31 mouse cellular contexts compared by ENCODE assay signal in the genomic region with DNA sequence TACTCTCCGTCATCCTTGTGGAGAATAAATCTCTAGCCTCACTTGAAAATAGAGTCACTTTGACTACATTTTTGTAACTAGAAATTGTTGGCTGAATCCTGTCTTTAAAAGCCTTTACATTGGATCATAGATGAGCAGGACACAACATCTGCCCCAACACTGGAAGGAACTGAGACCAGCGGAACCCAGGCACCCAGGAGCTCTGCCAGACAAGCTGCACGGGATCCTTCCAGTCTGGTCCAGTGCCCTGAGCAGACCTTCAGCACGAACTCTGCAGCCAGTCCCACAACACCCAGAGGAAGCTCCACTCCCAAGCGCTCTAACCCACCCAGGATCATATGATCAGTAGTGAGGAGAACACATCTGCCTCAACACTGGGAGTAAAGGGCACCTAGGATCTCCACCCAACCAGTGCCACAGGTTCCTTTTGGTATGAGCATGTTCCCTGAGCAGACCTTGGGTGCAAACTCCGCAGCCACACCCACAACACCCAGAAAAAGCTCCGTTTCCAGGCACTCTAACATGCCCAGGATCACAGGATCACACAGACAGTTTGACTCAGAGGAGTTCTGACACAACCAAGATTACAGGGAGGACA. TPM values are rescaled to one million over a fixed set of nuclear protein-coding genes. Genes with fewer than 3 reads are reported as not detected.
DNase-seq lines count a peak whose midpoint lies in the region; ATAC-seq and TF ChIP-seq lines count a peak whose summit lies in the region.
"Had no signal": no experiment of that assay in that cellular context is flagged by ENCODE, and none has a peak within 500 bp of the region (broad histone marks: within the 10 kb centered on the region; RNA-seq: fewer than 3 reads in every experiment).

No protein-coding gene starts in this region.

- no peak overlapping the region for H3K27ac ChIP-seq in kidney, adult 2 months (ENCODE audit: insufficient read depth, low read depth, low read length)
- no peak overlapping the region for H3K27ac ChIP-seq in kidney, embryonic 15.5 days
- H3K27ac ChIP-seq in lung, embryonic 16.5 days (ENCODE audit: low read length), result peak overlapping the region; percentile 46
- H3K27ac ChIP-seq in intestine, embryonic 15.5 days, result no peak overlapping the region
- peak overlapping the region; percentile 87; the same call in 1 of the 2 replicates for H3K27ac ChIP-seq in small intestine, adult 2 months (ENCODE audit: insufficient read depth, low read depth, low read length)
- H3K27ac ChIP-seq: embryonic facial prominence, embryonic 10.5 days; embryonic facial prominence, embryonic 15.5 days; forebrain, embryonic 12.5 days; liver, embryonic 14.5 days; macrophage; midbrain, embryonic 13.5 days; stomach, postnatal 0 days had no signal

- peak; percentile 39 for DNase-seq in kidney, adult 2 months
- DNase-seq in lung, postnatal 14 days, result no peak
- DNase-seq in right cerebral cortex, postnatal 25 days, result no peak
- DNase-seq: B cell, adult 2 months; cerebellum, adult 2 months; cerebellum, postnatal 14 days; forebrain, postnatal 0 days; heart, postnatal 14 days; kidney, adult 11 months; kidney, postnatal 10 days; layer of hippocampus, postnatal 36 days; left cerebral cortex, postnatal 4 days; thymus, adult 18-20 months; thymus, postnatal 25 days had no signal

- H3K4me3 ChIP-seq in kidney, adult 2 months (ENCODE audit: insufficient read depth, low read depth, low read length), result no peak overlapping the region
- no peak overlapping the region for H3K4me3 ChIP-seq in kidney, embryonic 15.5 days (replicated peaks)
- no peak overlapping the region for H3K4me3 ChIP-seq in lung, embryonic 16.5 days (ENCODE audit: low read length)
- H3K4me3 ChIP-seq in intestine, embryonic 15.5 days (replicated peaks), result no peak overlapping the region
- H3K4me3 ChIP-seq in small intestine, adult 2 months (ENCODE audit: low read depth, low read length), result no peak overlapping the region
- H3K4me3 ChIP-seq: embryonic facial prominence, embryonic 10.5 days; embryonic facial prominence, embryonic 15.5 days; forebrain, embryonic 12.5 days; midbrain, embryonic 13.5 days had no signal

- peaks cover 2% of the 10 kb centered on the region; the same call in 1 of the 2 replicates for H3K36me3 ChIP-seq in kidney, adult 2 months (ENCODE audit: control insufficient read depth, insufficient read depth, low read length)
- no peaks in the 10 kb centered on the region for H3K36me3 ChIP-seq in kidney, embryonic 15.5 days
- H3K36me3 ChIP-seq in lung, embryonic 16.5 days (ENCODE audit: control insufficient read depth, insufficient read depth, low read length), result peaks cover 8% of the 10 kb centered on the region; the same call in 1 of the 2 replicates
- H3K36me3 ChIP-seq in intestine, embryonic 15.5 days, result no peaks in the 10 kb centered on the region
- peaks cover 23% of the 10 kb centered on the region for H3K36me3 ChIP-seq in small intestine, adult 2 months (ENCODE audit: control insufficient read depth, insufficient read depth, low read length)
- H3K36me3 ChIP-seq: embryonic facial prominence, embryonic 10.5 days; embryonic facial prominence, embryonic 15.5 days; forebrain, embryonic 12.5 days; midbrain, embryonic 13.5 days had no signal

- WGBS in kidney, adult 2 months, result 76% methylated on average over 7 of the region's 7 CpGs
- 84% methylated on average over 7 of the region's 7 CpGs for WGBS in kidney, embryonic 15.5 days
- WGBS in lung, embryonic 16.5 days, result 81% methylated on average over 7 of the region's 7 CpGs
- 80% methylated on average over 7 of the region's 7 CpGs for WGBS in intestine, embryonic 15.5 days
- 49% methylated on average over 7 of the region's 7 CpGs for WGBS in small intestine, adult 2 months

- ATAC-seq in kidney, embryonic 15.5 days (replicated peaks; ENCODE audit: low FRiP score), result no peak
- ATAC-seq in lung, embryonic 16.5 days (ENCODE audit: low read depth), result peak; percentile 56
- ATAC-seq in intestine, embryonic 15.5 days, result peak; percentile 88
- ATAC-seq: forebrain, postnatal 0 days; hindbrain, embryonic 16.5 days; midbrain, embryonic 13.5 days had no signal

- TF ChIP-seq POLR2A in kidney, adult 2 months (IDR thresholded peaks at IDR 0.05; ENCODE audit: low read depth, low read length), result no peak
- TF ChIP-seq POLR2A in small intestine, adult 2 months (IDR thresholded peaks at IDR 0.05; ENCODE audit: low read depth, low read length), result peak; percentile 17; the same call in 1 of the 2 replicates

- H3K4me2 ChIP-seq in kidney, embryonic 15.5 days, result no peak overlapping the region
- H3K4me2 ChIP-seq in lung, embryonic 16.5 days (ENCODE audit: low read depth, low read length), result no peak overlapping the region
- H3K4me2 ChIP-seq in intestine, embryonic 15.5 days (replicated peaks), result no peak overlapping the region
- H3K4me2 ChIP-seq: embryonic facial prominence, embryonic 15.5 days; forebrain, embryonic 12.5 days; midbrain, embryonic 13.5 days had no signal

- H3K27me3 ChIP-seq in kidney, adult 2 months (replicated peaks; ENCODE audit: control insufficient read depth, insufficient read depth, low read length), result no peaks in the 10 kb centered on the region
- H3K27me3 ChIP-seq in kidney, embryonic 15.5 days, result no peaks in the 10 kb centered on the region
- H3K27me3 ChIP-seq in lung, embryonic 16.5 days (ENCODE audit: control insufficient read depth, insufficient read depth, low read depth, low read length), result no peaks in the 10 kb centered on the region
- H3K27me3 ChIP-seq in intestine, embryonic 15.5 days (replicated peaks), result no peaks in the 10 kb centered on the region
- no peaks in the 10 kb centered on the region for H3K27me3 ChIP-seq in small intestine, adult 2 months (ENCODE audit: control insufficient read depth, insufficient read depth, low read length)
- H3K27me3 ChIP-seq: embryonic facial prominence, embryonic 15.5 days; forebrain, embryonic 12.5 days; midbrain, embryonic 13.5 days had no signal

- peaks cover 13% of the 10 kb centered on the region for H3K9me3 ChIP-seq in kidney, embryonic 15.5 days (replicated peaks)
- peaks cover 9% of the 10 kb centered on the region; the same call in 1 of the 2 replicates for H3K9me3 ChIP-seq in lung, embryonic 16.5 days (ENCODE audit: control insufficient read depth, low read length)
- no peaks in the 10 kb centered on the region for H3K9me3 ChIP-seq in intestine, embryonic 15.5 days

- H3K4me1 ChIP-seq in kidney, adult 2 months (ENCODE audit: control insufficient read depth, insufficient read depth, low read length), result peaks cover 5% of the 10 kb centered on the region; the same call in 1 of the 2 replicates
- H3K4me1 ChIP-seq in kidney, embryonic 15.5 days, result peaks cover 4% of the 10 kb centered on the region; the same call in 1 of the 2 replicates
- no peaks in the 10 kb centered on the region for H3K4me1 ChIP-seq in lung, embryonic 16.5 days (replicated peaks; ENCODE audit: control insufficient read depth, insufficient read depth, low read length)
- H3K4me1 ChIP-seq in intestine, embryonic 15.5 days (replicated peaks), result no peaks in the 10 kb centered on the region
- no peaks in the 10 kb centered on the region; the same call in 1 of the 2 replicates for H3K4me1 ChIP-seq in small intestine, adult 2 months (ENCODE audit: control insufficient read depth, insufficient read depth, insufficient read length, low read length)
- H3K4me1 ChIP-seq: embryonic facial prominence, embryonic 10.5 days; embryonic facial prominence, embryonic 15.5 days; forebrain, embryonic 12.5 days; midbrain, embryonic 13.5 days had no signal

- H3K9ac ChIP-seq in kidney, embryonic 15.5 days, result no peak overlapping the region
- H3K9ac ChIP-seq in lung, embryonic 16.5 days (ENCODE audit: low read length), result no peak overlapping the region
- no peak overlapping the region for H3K9ac ChIP-seq in intestine, embryonic 15.5 days
- H3K9ac ChIP-seq: embryonic facial prominence, embryonic 15.5 days; forebrain, embryonic 12.5 days; forebrain, postnatal 0 days; liver, embryonic 14.5 days; midbrain, embryonic 13.5 days had no signal

- no peak for TF ChIP-seq CTCF in kidney, adult 2 months (conservative IDR thresholded peaks at IDR 0.05; ENCODE audit: insufficient read depth, insufficient read length, low read depth, low read length)
- TF ChIP-seq CTCF in small intestine, adult 2 months (IDR thresholded peaks at IDR 0.05; ENCODE audit: extremely low read depth, insufficient read length, insufficient replicate concordance, low read depth, low read length), result no peak

RNA-seq across cellular contexts. Expression of a gene that starts 19.7 kb away (rescaled TPM):
- polyA plus RNA-seq in kidney, adult 2 months (2012; rRNA removed), result 0.07 and 0.23 TPM in 2 replicates
- polyA plus RNA-seq in kidney, embryonic 15.5 days (2015; fragmentation: Nextera tagmentation; extraction: Ambion mirVana), result 0.28 TPM in 1 of 2 replicates, not detected in the other
- polyA plus RNA-seq in lung, embryonic 16.5 days (2015; fragmentation: Nextera tagmentation; extraction: Ambion mirVana), result 0.19 TPM in 1 of 2 replicates, not detected in the other
- 1.7 and 2.3 TPM in 2 replicates for polyA plus RNA-seq in intestine, embryonic 15.5 days (2015; fragmentation: Nextera tagmentation; extraction: Ambion mirVana)
- 76.3 and 89.5 TPM in 2 replicates for polyA plus RNA-seq in small intestine, adult 2 months (2012; rRNA removed)
- polyA plus RNA-seq: cerebellum, adult 2 months; cortical plate, adult 2 months; embryonic facial prominence, embryonic 10.5 days; forebrain, embryonic 12.5 days; forebrain, postnatal 0 days; heart, embryonic 14.5 days; hindbrain, embryonic 11.5 days; hindbrain, embryonic 16.5 days; liver, embryonic 14.5 days; macrophage; midbrain, embryonic 13.5 days; neural tube, embryonic 14.5 days had no signal

RNA-seq across cellular contexts. Expression of a gene that starts 32.6 kb away (rescaled TPM):
- polyA plus RNA-seq in kidney, adult 2 months (2012; rRNA removed), result 251 and 256 TPM in 2 replicates
- 43.5 and 86.9 TPM in 2 replicates for polyA plus RNA-seq in kidney, embryonic 15.5 days (2015; fragmentation: Nextera tagmentation; extraction: Ambion mirVana)
- polyA plus RNA-seq in lung, embryonic 16.5 days (2015; fragmentation: Nextera tagmentation; extraction: Ambion mirVana), result 1,307 and 1,323 TPM in 2 replicates
- 396 and 436 TPM in 2 replicates for polyA plus RNA-seq in intestine, embryonic 15.5 days (2015; fragmentation: Nextera tagmentation; extraction: Ambion mirVana)
- 137 and 221 TPM in 2 replicates for polyA plus RNA-seq in small intestine, adult 2 months (2012; rRNA removed)
- polyA plus RNA-seq: embryonic facial prominence, embryonic 10.5 days; macrophage had no signal

RNA-seq across cellular contexts. Expression of a gene that starts 48.2 kb away (rescaled TPM):
- polyA plus RNA-seq in kidney, adult 2 months (2012; rRNA removed), result 0.05 and 0.11 TPM in 2 replicates
- polyA plus RNA-seq in kidney, embryonic 15.5 days (2015; fragmentation: Nextera tagmentation; extraction: Ambion mirVana), result 0.33 and 0.43 TPM in 2 replicates
- 0.14 and 0.31 TPM in 2 replicates for polyA plus RNA-seq in lung, embryonic 16.5 days (2015; fragmentation: Nextera tagmentation; extraction: Ambion mirVana)
- 0.16 and 0.19 TPM in 2 replicates for polyA plus RNA-seq in intestine, embryonic 15.5 days (2015; fragmentation: Nextera tagmentation; extraction: Ambion mirVana)
- not detected in 2 replicates for polyA plus RNA-seq in small intestine, adult 2 months (2012; rRNA removed)
- polyA plus RNA-seq: cerebellum, adult 2 months; cortical plate, adult 2 months; forebrain, postnatal 0 days; hindbrain, embryonic 16.5 days; large intestine, adult 2 months; macrophage; neural tube, embryonic 14.5 days had no signal

Comparison
In these comparisons a context has a peak if more than half of its experiments do, and no peak if none do; other contexts are left out.
1. H3K27ac ChIP-seq: peak in lung, embryonic 16.5 days (single experiment) and small intestine, adult 2 months (single experiment); none in kidney, adult 2 months (single experiment), kidney, embryonic 15.5 days (single experiment) and intestine, embryonic 15.5 days (single experiment).
2. RNA of a gene that starts 19.7 kb away (polyA plus RNA-seq): 76.3 to 89.5 TPM in small intestine, adult 2 months; 1.7 to 2.3 TPM in intestine, embryonic 15.5 days, 0.07 to 0.23 TPM in kidney, adult 2 months, 0.19 TPM in lung, embryonic 16.5 days and 0.28 TPM in kidney, embryonic 15.5 days; every median in the first group is over 10 times any median in the second.